Mouse (Mus musculus): ENCODE data around the gene Adgrg3.
"Not testable (repeated sequence)": the region's sequence is repeated elsewhere in the genome, so short reads cannot be mapped to it uniquely, and the experiment has no call there.

Gene Adgrg3

GRCm38 (mm10) chr8:95025421-95025820 lies 7.9 kb downstream of the Adgrg3 start:
- DNase-seq (ENCODE audit: low spot score) = no peak

DNA sequence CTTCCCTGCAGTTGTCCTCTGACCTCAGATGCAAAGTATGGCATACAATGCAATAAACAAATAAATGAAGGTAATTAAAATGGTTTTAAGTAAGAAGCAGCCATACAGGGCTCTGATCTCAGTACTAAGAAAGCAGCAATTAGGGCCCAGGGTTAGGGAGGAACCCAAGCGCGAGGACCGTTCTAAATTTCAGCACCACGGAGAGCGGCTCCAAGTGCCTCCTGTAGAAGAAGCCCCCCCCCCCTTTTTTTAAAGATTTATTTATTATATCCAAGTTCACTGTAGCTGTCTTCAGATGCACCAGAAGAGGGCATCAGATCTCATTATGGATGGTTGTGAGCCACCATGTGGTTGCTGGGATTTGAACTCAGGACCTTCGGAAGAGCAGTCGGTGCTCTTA lies 10.9 kb downstream of the Adgrg3 start:
- not testable (repeated sequence) for DNase-seq (ENCODE audit: low spot score)

DNA sequence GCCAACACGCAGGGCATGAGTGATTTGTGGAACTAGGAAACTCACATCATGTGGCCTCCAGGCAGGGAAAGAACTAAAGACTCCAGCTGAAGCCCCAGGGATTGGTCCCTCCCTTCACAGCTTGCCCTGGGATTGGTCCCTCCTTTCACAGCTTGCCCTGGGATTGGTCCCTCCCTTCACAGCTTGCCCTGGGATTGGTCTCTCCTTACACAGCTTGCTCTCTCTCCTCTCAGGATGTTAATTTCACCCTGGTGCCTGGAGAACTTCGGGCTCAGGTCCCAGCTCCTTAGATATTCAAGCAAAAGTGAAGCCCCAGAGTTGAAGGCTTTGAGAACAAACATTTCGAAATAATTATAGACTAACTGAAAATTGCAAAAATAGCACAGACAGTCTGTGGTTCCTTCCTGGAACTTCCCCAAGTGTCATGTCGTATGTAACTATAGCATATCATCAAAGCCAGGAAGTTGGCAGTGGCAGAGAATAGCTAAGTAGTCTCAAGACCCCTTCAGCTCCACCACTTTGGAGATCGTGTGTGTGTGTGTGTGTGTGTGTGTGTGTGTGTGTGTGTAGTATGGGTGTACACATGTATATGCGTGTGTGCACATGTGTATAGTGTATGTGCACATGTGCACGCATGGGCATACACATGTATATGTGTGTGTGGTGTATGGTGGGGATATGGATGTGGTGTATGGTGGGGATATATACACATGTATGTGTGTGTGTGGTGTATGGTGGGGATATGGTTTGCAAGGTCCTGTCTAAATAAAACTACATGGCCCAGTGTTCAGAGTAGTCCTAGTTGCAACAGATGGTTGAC lies 19.8 kb downstream of the Adgrg3 start:
- no peak for DNase-seq (ENCODE audit: low spot score)

GRCm38 (mm10) chr8:95041883-95042784 lies 24.6 kb downstream of the Adgrg3 start:
- DNase-seq (ENCODE audit: low spot score) = no peak

DNA sequence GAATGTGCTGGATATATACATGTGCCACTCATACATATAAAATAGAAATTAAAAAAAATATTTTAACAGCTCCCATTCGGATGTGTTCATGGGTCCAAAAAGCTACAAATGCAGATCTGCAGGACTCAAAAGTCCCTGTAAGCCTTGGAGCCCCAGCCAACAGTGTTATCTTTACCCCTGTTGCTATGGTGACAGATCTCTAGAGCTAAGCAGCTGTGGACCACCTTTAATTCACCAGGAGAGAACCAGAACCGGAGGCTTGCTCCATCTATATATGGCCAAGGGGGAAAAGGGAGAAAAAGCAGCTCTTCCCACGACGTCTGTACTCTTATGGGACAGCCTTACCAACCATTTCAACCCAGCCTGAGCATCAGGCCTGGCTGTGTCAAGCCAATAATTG lies 27.3 kb downstream of the Adgrg3 start:
- DNase-seq (ENCODE audit: low spot score) = no peak

DNA sequence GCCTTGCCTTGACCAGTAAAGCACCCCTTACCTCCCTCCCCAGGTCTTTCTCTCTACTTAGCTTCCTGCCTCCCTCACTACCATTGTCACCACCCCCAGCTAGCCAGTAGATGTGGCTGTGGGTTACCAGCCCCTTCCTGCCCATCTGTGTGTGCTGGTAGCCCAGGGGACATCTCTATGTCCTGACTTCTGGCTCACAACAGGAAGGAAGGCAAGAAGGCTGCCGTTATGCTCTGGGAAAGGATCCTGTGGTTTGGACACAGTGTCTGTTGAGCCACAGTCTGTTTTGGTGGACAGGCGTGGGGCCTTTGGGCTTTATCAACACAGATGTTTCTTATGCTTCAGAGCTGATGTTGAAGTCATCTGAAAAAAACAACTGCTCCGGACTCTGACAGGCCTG lies 29.5 kb downstream of the Adgrg3 start:
- DNase-seq (ENCODE audit: low spot score) = no peak

- DNase-seq (ENCODE audit: low spot score) = no peak
These were observed 30.6 kb downstream of the Adgrg3 start for GRCm38 (mm10) chr8:95047884-95048680.

- DNase-seq (ENCODE audit: low spot score) = no peak
These were observed 32.1 kb downstream of the Adgrg3 start for GRCm38 (mm10) chr8:95049636-95050035.

- DNase-seq (ENCODE audit: low spot score) = no peak
These were observed 36.9 kb downstream of the Adgrg3 start for GRCm38 (mm10) chr8:95054438-95054837.

- no peak for DNase-seq (ENCODE audit: low spot score)
These were observed 37.5 kb downstream of the Adgrg3 start, which contains the start of gene Drc7 for GRCm38 (mm10) chr8:95054927-95055510. TSS of gene Drc7 (plus strand) at chr8:95055103.

DNA sequence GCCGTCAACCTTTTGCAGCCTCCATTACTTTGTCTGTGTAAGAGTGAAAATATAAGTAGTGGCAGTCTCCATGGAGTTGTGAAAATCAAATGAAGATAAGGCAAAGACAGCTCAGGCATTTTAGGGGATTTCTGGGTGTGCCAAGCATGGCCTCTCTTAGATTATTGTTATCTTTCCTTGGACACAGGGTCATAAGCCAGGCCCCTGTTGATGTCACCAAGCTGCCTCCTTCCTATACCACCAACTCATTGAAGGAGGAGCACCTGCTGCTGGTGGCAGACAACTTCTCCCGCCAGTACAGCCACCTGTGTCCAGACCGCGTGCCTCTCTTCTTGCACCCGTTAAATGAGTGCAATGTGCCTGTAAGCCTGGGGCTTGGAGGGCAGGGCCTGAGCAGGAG lies 38.9 kb downstream of the Adgrg3 start:
- DNase-seq (ENCODE audit: low spot score) = no peak

DNA sequence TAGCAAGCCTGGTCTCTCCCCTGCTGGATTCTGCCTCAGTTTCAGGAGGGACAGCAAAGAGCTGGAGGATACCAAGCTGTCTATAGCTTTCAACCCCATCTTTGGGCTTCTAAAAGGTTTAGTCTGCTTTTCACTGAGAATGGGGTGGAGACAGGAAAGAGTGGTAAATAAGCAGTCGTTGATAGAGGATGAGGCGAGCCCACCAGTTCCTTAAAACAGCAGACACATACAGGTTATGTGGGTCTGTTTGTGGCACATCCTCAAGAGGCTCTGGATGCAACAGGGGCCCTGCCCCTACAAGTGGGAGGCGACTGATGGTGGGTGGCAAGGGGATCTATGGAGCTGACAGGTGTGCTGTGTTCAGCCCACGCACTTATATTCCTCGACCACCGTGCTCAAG lies 41.2 kb downstream of the Adgrg3 start:
- no peak for DNase-seq (ENCODE audit: low spot score)

- no peak for DNase-seq (ENCODE audit: low spot score)
These were observed 42.5 kb downstream of the Adgrg3 start for GRCm38 (mm10) chr8:95059812-95060533.

GRCm38 (mm10) chr8:95064531-95064930 lies 47.0 kb downstream of the Adgrg3 start:
- DNase-seq (ENCODE audit: low spot score) = no peak

- no peak for DNase-seq (ENCODE audit: low spot score)
These were observed 50.1 kb downstream of the Adgrg3 start for GRCm38 (mm10) chr8:95067582-95067981.

GRCm38 (mm10) chr8:95075504-95075903 lies 58.0 kb downstream of the Adgrg3 start:
- no peak for DNase-seq (ENCODE audit: low spot score)

DNA sequence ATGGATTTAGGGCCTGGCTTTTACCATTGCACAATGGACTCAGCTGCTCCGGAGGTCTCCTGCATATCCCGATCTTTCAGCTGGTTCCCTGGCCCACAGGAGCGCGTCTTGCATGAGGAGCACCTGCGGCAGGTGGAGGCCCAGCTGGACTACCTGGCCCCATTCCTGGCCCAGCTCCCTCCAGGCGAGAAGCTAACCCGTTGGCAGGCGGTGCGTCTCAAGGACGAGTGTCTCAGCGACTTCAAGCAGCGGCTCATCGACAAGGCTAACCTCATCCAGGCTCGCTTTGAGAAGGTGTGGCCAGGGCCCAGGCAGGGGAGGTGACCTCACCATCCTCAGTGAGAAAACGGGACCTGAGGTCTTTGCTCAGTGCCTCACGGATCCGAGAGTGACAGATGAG lies 58.7 kb downstream of the Adgrg3 start:
- DNase-seq (ENCODE audit: low spot score) = no peak

DNA sequence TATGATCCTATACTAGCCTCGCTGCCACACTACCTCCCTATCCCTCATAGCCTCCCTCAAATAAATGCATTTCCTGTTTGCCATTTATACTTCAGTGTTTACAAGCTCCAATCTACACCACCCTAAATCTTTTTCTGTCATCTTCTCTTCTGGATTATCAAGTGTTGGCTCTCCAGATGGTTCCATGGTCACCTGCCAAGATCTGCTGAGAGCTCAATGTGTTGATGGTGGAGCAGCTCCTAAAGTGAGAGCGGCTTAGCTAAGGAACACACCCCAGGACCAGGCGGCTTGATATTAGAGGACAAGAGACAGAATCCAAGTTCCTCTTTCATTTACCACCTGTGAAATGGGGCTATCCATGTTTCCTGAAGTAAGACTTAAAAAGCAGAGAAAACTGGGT lies 60.6 kb downstream of the Adgrg3 start:
- DNase-seq (ENCODE audit: low spot score) = no peak

DNA sequence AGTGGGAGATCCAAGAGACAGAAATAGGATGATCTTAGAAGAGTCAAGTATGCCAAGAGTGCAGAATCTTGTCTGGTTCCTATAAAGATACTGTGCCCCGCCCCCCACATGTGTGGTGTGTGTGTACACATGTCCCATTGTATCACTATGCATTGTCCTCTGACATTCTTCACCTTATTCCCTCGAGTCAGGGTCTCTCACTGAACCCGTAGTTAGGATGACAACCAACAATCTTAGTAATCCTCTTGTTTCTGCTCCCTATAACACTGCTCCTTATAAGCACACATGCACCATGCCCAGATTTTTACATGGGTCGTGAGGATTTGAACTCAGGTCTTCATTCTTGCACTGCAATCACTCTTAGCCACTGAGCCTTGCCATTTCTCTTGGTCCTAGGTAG lies 61.8 kb downstream of the Adgrg3 start:
- DNase-seq (ENCODE audit: low spot score) = no peak

DNA sequence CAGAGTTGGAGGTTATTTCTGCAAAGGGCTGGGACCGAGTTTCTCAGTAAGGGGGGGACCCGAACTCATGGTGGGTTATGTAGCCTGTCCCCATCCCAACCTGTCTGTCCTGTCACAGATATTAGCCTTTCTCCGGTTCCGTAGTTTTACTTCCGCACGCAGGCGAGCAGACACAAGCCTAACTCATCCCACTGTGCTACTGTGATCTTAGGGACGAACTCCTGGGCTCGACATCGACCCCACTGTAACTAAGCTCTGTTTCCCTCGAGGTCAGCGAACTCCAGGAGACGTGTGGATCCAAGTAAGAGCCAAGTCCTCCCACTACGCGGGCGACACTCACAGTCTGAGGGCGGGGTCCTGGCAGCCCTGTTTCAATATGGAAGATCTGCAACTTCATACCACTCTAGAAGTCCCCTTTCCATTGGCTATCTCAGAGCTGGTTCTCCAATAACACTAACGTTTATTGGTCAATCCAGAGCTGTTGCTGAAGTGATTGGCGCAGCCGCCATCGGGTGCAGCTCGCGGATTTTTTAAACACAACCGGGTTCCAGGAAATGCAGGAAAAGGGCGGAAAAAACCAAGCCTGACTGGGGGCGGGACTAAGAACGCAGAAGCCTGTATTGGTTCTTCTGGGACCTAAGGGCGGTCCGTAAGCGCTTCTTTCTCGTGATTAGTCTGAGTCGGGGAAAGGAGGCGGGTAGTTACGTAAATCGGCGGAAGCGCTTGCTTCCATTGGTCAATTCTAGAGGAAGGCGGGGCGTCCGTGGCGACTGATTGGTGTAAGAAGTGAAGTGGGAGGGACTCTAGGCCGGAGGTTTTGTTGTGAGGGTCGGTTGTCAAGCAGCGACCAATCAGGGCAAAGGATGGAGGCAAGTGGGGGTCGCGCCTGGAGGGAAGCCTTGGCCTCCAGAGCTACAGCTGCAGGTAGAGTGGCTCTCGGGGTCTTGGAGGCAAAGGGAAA lies 63.2 kb downstream of the Adgrg3 start, which contains the start of gene Katnb1:
TSS of gene Katnb1 (plus strand) at position 806 of the 961 bp plus-strand sequence.
- peak; percentile 91 for DNase-seq (ENCODE audit: low spot score)

Measured in urinary bladder, postnatal 10 days (tissue).